Mouse (Mus musculus): ENCODE results near the gene Olfr109. TPM values are rescaled to one million over a fixed set of nuclear protein-coding genes. Genes with fewer than 3 reads are reported as not detected.

The Olfr109 gene
- polyA plus RNA-seq (2012; ENCODE audit: low replicate concordance), result not detected in 2 replicates

DNA sequence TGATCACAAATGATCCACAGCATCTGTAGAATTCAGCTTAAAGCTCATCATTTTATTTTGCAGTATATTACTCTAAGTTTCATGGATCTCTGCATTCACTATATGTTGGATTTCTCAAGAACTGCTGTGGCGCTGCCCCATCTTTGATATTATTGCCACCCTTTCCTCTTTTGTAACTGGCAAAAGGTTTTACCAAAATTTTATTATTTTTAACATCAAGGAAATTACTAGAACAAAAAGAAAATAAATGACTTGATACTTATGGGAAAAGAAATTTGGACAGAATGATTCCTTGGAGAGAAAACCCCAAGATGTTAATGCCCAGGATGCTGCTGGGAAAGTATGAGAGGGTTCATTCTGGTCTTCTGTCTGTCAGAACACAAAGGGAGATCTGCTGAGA is at the start of gene Olfr109:
Gene Olfr109, plus strand, starts transcription at position 301 of the 400 bp plus-strand sequence.

DNA sequence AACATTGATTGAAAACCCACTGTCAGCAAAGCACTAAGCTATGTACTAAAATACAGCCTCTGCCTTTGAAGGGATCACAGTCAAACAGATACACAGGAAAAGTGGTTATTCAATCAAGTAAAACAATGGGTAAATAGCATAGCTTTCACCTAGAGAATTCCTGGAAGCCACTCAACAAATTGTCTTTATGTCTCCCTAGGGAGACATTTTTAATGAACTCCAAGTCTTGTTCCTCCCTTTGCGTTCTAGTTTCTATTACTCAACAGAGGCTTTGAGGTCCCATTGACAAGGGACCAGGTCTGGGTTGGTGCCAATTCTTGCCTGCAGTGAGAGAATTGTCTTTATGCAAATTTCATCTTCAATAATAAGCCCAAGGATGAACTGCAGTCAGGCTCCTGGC is 13.5 kb upstream of the Olfr109 start, which contains the start of gene Olfr108:
Gene Olfr108, plus strand, starts transcription at position 301 of the 400 bp plus-strand sequence.

DNA sequence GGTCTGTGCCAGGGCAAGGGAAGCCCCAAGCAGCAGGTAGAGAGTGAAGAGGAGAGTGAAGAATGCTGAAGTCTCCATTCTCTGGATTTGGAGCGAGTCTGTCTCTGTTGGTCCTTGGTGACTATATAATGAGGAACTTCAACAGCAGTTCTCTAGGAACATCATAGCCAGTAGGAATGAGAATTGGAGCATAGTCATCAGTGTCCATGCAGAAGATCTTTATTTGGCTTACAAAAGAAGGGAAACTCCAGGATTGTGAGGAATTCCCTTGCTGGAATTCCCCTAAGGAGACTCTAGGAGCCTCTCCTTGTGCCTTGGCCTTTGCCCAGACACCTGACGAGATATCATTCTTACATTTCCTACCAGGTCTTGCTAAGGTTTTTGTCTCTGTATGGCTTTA is 24.7 kb downstream of the Olfr109 start, which contains the start of gene H2-M2:
Gene H2-M2, minus strand, starts transcription at position 101 of the 400 bp plus-strand sequence.

DNA sequence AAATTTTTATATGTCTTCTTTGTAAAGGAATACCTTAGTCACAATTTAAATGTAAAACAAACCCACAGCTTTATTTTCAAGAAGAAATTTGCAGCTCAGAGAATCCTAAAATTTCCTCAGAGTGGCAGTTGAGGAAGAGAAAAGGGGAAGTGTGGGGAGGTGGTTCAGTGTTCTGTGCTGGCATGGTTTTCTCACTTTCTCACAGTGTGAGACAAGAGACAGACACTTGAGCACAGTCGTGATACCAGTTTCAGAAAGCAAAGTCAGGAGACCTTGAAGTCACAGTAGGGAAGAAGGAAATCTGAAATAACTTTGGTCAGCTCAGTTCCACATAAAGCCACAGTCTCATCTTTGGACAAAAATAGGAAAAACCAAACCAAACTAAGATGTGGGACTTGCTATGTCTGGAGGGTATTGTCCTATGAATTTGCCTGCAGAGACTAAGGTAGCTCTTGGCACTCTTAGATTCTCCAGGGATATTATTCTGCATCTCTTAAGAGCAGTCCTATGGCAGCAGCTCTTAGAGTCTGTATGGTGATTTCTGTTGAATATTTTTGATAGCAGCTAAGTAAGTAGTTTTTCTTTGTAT is 33.3 kb downstream of the Olfr109 start, which contains the start of gene Olfr110:
Gene Olfr110, plus strand, starts transcription at position 539 of the 589 bp plus-strand sequence.

DNA sequence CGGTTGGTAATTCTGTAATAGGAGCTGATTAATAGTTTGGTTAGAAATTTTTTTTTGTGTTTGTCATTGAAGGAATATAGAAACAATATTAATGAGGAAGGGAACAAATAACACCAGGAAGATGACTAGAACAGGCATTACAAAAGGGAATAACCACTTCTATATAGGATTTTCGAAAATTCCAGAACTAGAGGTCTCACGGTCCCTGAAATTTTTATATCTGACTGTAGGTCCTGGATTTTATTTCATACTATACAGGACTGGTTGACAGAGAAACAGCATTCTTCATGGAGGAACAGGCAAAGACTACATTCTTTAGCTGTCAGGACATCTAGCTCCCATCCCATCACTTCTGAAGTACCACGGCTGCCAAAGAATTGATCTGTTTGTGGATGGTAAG is 49.0 kb downstream of the Olfr109 start, which contains the start of gene Olfr111:
Gene Olfr111, plus strand, starts transcription at position 301 of the 400 bp plus-strand sequence.

Other genes starting within 250 kb of the Olfr109 start
- gene Olfr95, start 245.8 kb upstream of the Olfr109 start, polyA plus RNA-seq (2012; ENCODE audit: low replicate concordance), result not detected in 2 replicates
- gene Olfr96, start 238.8 kb upstream of the Olfr109 start, polyA plus RNA-seq (2012; ENCODE audit: low replicate concordance), result not detected in 2 replicates
- not detected in 2 replicates for gene Olfr97, start 221.6 kb upstream of the Olfr109 start, polyA plus RNA-seq (2012; ENCODE audit: low replicate concordance)
- not detected in 2 replicates for gene Olfr98, start 195.2 kb upstream of the Olfr109 start, polyA plus RNA-seq (2012; ENCODE audit: low replicate concordance)
- 2.8 and 9.9 TPM in 2 replicates for gene H2-M3, start 188.7 kb upstream of the Olfr109 start, polyA plus RNA-seq (2012; ENCODE audit: low replicate concordance)
- gene Olfr99, start 175.5 kb upstream of the Olfr109 start, polyA plus RNA-seq (2012; ENCODE audit: low replicate concordance), result not detected in 2 replicates
- gene Olfr101, start 154.6 kb upstream of the Olfr109 start, polyA plus RNA-seq (2012; ENCODE audit: low replicate concordance), result not detected in 2 replicates
- gene Olfr102, start 141.9 kb upstream of the Olfr109 start, polyA plus RNA-seq (2012; ENCODE audit: low replicate concordance), result not detected in 2 replicates
- not detected in 2 replicates for gene Olfr103, start 119.2 kb upstream of the Olfr109 start, polyA plus RNA-seq (2012; ENCODE audit: low replicate concordance)
- gene Olfr104-ps, start 99.3 kb upstream of the Olfr109 start, polyA plus RNA-seq (2012; ENCODE audit: low replicate concordance), result not detected in 2 replicates
- not detected in 2 replicates for gene Olfr105-ps, start 79.9 kb upstream of the Olfr109 start, polyA plus RNA-seq (2012; ENCODE audit: low replicate concordance)
- gene Olfr106-ps, start 68.5 kb upstream of the Olfr109 start, polyA plus RNA-seq (2012; ENCODE audit: low replicate concordance), result not detected in 2 replicates
- not detected in 2 replicates for gene Olfr107, start 59.7 kb upstream of the Olfr109 start, polyA plus RNA-seq (2012; ENCODE audit: low replicate concordance)
- not detected in 2 replicates for gene Olfr108, start 13.4 kb upstream of the Olfr109 start, polyA plus RNA-seq (2012; ENCODE audit: low replicate concordance)
- gene H2-M2, start 24.6 kb downstream of the Olfr109 start, polyA plus RNA-seq (2012; ENCODE audit: low replicate concordance), result 0.64 and 1.3 TPM in 2 replicates
- not detected in 2 replicates for gene Olfr110, start 33.6 kb downstream of the Olfr109 start, polyA plus RNA-seq (2012; ENCODE audit: low replicate concordance)
- gene Olfr111, start 49.1 kb downstream of the Olfr109 start, polyA plus RNA-seq (2012; ENCODE audit: low replicate concordance), result not detected in 2 replicates
- gene Olfr112, start 110.5 kb downstream of the Olfr109 start, polyA plus RNA-seq (2012; ENCODE audit: low replicate concordance), result not detected in 2 replicates
- not detected in 2 replicates for gene Olfr113, start 118.7 kb downstream of the Olfr109 start, polyA plus RNA-seq (2012; ENCODE audit: low replicate concordance)
- gene Olfr114, start 133.8 kb downstream of the Olfr109 start, polyA plus RNA-seq (2012; ENCODE audit: low replicate concordance), result not detected in 2 replicates
- not detected in 2 replicates for gene Olfr115, start 168.2 kb downstream of the Olfr109 start, polyA plus RNA-seq (2012; ENCODE audit: low replicate concordance)
- gene Olfr116, start 168.3 kb downstream of the Olfr109 start, polyA plus RNA-seq (2012; ENCODE audit: low replicate concordance), result not detected in 2 replicates
- not detected in 2 replicates for gene Olfr117, start 204.9 kb downstream of the Olfr109 start, polyA plus RNA-seq (2012; ENCODE audit: low replicate concordance)
- not detected in 2 replicates for gene Olfr118, start 208.1 kb downstream of the Olfr109 start, polyA plus RNA-seq (2012; ENCODE audit: low replicate concordance)
- not detected in 2 replicates for gene Olfr119, start 237.6 kb downstream of the Olfr109 start, polyA plus RNA-seq (2012; ENCODE audit: low replicate concordance)